Mouse (Mus musculus) right cerebral cortex, postnatal 36 days (tissue): Measurements from ENCODE around the gene Slc25a26.
"Not testable (repeated sequence)": the region's sequence is repeated elsewhere in the genome, so short reads cannot be mapped to it uniquely, and the experiment has no call there.

Experiments used
- DNase-seq, 2 experiments: peaks; one replicate each; pipeline ENCODE4 v3.0.0; 2022; ENCODE audit warnings: low spot score in 2 of 2, mixed read lengths in 1 of 2

The Slc25a26 gene

GRCm38 (mm10) chr6:94550851-94551250 is 50.7 kb downstream of the Slc25a26 start:
- no peak for DNase-seq

- no peak for DNase-seq
These were observed 53.0 kb downstream of the Slc25a26 start for GRCm38 (mm10) chr6:94553085-94553484.

GRCm38 (mm10) chr6:94558603-94559002 is 58.5 kb downstream of the Slc25a26 start:
- not testable (repeated sequence) for DNase-seq

GRCm38 (mm10) chr6:94560896-94561295 is 60.8 kb downstream of the Slc25a26 start:
- no peak for DNase-seq

GRCm38 (mm10) chr6:94561346-94561745 is 61.2 kb downstream of the Slc25a26 start:
- DNase-seq = no peak

- no peak for DNase-seq
These were observed 63.2 kb downstream of the Slc25a26 start for GRCm38 (mm10) chr6:94563203-94563940.

GRCm38 (mm10) chr6:94565766-94566165 is 65.6 kb downstream of the Slc25a26 start:
- no peak for DNase-seq

GRCm38 (mm10) chr6:94568040-94568439 is 67.9 kb downstream of the Slc25a26 start:
- no peak for DNase-seq

GRCm38 (mm10) chr6:94575526-94576166 is 75.5 kb downstream of the Slc25a26 start:
- DNase-seq = no peak

- DNase-seq = no peak
These were observed 77.9 kb downstream of the Slc25a26 start for GRCm38 (mm10) chr6:94577991-94578390.

GRCm38 (mm10) chr6:94582055-94582454 is 81.9 kb downstream of the Slc25a26 start:
- no peak for DNase-seq

GRCm38 (mm10) chr6:94584147-94584695 is 84.1 kb downstream of the Slc25a26 start:
- DNase-seq = peak; percentile 48 to 72

- DNase-seq = no peak
These were observed 84.8 kb downstream of the Slc25a26 start for GRCm38 (mm10) chr6:94584976-94585375.

GRCm38 (mm10) chr6:94588365-94588764 is 88.2 kb downstream of the Slc25a26 start:
- no peak for DNase-seq

GRCm38 (mm10) chr6:94592243-94592642 is 92.1 kb downstream of the Slc25a26 start:
- no peak for DNase-seq

- no peak for DNase-seq
These were observed 92.6 kb downstream of the Slc25a26 start for GRCm38 (mm10) chr6:94592710-94593109.

- no peak for DNase-seq
These were observed 94.0 kb downstream of the Slc25a26 start for GRCm38 (mm10) chr6:94594096-94594665.

- DNase-seq = no peak
These were observed 94.6 kb downstream of the Slc25a26 start for GRCm38 (mm10) chr6:94594711-94595110.

GRCm38 (mm10) chr6:94595206-94595605 is 95.1 kb downstream of the Slc25a26 start:
- DNase-seq = no peak

- no peak for DNase-seq
These were observed 96.1 kb downstream of the Slc25a26 start for GRCm38 (mm10) chr6:94596051-94596760.

GRCm38 (mm10) chr6:94596761-94597485 is 96.8 kb downstream of the Slc25a26 start:
- DNase-seq = no peak
